Mouse (Mus musculus): ENCODE measurements around the gene Cracr2b. TPM values are rescaled to one million over a fixed set of nuclear protein-coding genes. Genes with fewer than 3 reads are reported as not detected.

Gene Cracr2b
- total RNA-seq, 1 experiment from 2014 or later: not detected

DNA sequence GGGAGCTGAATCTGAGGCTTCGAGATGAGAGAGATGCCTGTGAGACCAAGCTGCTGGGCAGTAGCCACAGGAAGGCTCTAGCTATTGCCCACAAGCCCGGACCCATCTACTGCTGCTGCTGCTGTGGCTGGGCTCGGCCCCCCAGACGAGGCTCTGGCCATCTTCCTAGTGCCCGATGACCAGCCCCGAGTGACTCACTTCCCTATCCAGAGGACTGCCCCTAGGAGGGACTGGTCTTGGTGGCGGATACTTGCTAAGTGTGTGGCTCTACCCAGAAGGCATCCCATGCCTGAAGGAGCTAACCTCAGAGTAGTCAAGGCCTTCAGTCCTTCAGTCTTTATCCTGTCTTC lies 5.1 kb downstream of the Cracr2b start:
- ATAC-seq (replicated peaks; ENCODE audit: insufficient number of reproducible peaks, low FRiP score, low TSS enrichment, poor library complexity, severe bottlenecking): no peak

GRCm38 (mm10) chr7:141466607-141467148 lies 5.8 kb downstream of the Cracr2b start:
- no peak for ATAC-seq (replicated peaks; ENCODE audit: insufficient number of reproducible peaks, low FRiP score, low TSS enrichment, poor library complexity, severe bottlenecking)

GRCm38 (mm10) chr7:141467230-141468030 lies 6.5 kb downstream of the Cracr2b start, which contains the start of gene Cd151:
Gene Cd151 (plus strand): TSS chr7:141467392.
- ATAC-seq (replicated peaks; ENCODE audit: insufficient number of reproducible peaks, low FRiP score, low TSS enrichment, poor library complexity, severe bottlenecking): peak; percentile 28

DNA sequence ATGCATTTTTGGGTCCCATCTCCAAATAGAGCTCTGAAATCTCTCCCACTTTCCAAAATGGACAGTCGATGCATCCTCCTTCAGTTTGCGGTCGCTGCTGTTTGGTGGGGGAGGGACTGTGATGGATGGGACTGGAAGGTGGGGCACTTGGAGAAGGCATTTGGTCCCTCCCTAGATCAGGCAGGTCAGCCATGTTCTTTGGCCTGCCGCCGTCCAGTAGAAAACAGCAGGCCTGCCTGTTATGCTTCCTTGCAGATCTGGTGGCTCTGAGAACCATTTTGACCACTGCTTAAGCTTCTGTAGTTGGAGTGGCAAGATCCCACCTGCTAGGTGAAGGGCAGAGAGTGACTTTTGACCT lies 7.2 kb downstream of the Cracr2b start:
- no peak for ATAC-seq (replicated peaks; ENCODE audit: insufficient number of reproducible peaks, low FRiP score, low TSS enrichment, poor library complexity, severe bottlenecking)

DNA sequence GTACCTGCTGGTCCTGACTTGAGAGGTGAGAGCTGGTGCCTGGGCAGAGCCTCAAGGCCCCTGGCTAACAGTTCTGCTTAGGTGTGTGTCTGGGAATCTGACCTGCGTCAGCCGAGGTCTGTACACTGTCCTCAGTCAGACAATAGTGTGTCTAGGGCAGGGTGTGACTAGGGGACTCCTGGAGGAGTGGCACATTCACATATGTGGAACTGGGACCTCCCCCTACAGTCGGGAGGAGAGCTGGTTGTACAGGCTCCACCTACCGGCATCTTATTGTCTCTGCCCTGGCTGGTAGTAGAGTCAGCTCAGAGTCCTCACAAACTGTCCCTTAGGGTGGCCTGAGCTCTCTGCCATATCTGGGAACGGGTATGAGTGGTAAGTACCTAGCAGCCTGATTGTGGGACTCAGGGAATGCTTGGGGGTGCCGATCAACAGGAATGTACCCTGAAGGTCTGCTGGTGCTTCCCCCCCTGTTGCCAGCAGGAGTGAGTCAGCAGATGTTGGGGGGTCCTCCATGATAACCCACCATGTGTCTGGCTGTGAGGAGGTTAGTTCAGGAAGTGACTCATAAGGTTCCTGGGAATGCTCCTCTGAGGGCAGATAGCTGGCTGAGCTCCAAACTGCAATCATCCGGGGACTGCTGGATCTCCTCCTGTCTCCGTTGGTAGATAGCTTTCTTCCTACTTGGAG lies 7.8 kb downstream of the Cracr2b start:
- ATAC-seq (replicated peaks; ENCODE audit: insufficient number of reproducible peaks, low FRiP score, low TSS enrichment, poor library complexity, severe bottlenecking): peak; percentile 21

- ATAC-seq (replicated peaks; ENCODE audit: insufficient number of reproducible peaks, low FRiP score, low TSS enrichment, poor library complexity, severe bottlenecking): no peak
Observed at GRCm38 (mm10) chr7:141469352-141469751, 8.5 kb downstream of the Cracr2b start.

GRCm38 (mm10) chr7:141469901-141470636 lies 9.2 kb downstream of the Cracr2b start:
- no peak for ATAC-seq (replicated peaks; ENCODE audit: insufficient number of reproducible peaks, low FRiP score, low TSS enrichment, poor library complexity, severe bottlenecking)

DNA sequence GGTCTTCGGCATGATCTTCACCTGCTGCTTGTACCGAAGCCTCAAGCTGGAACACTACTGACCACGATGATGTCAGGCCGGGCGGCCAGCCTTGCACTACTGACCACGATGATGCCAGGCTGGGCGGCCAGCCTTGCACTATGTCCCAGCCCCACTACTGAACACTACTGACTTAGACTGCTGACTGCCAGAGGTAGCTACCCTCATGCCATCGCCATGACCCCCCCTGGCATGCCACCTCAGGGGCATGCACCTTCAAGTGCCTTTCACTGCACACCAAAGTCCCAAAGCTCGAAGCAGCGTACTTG lies 9.7 kb downstream of the Cracr2b start:
- ATAC-seq (replicated peaks; ENCODE audit: insufficient number of reproducible peaks, low FRiP score, low TSS enrichment, poor library complexity, severe bottlenecking): no peak

- no peak for ATAC-seq (replicated peaks; ENCODE audit: insufficient number of reproducible peaks, low FRiP score, low TSS enrichment, poor library complexity, severe bottlenecking)
Observed at GRCm38 (mm10) chr7:141471236-141471635, 10.3 kb downstream of the Cracr2b start.

GRCm38 (mm10) chr7:141472226-141472625 lies 11.3 kb downstream of the Cracr2b start:
- ATAC-seq (replicated peaks; ENCODE audit: insufficient number of reproducible peaks, low FRiP score, low TSS enrichment, poor library complexity, severe bottlenecking): no peak

DNA sequence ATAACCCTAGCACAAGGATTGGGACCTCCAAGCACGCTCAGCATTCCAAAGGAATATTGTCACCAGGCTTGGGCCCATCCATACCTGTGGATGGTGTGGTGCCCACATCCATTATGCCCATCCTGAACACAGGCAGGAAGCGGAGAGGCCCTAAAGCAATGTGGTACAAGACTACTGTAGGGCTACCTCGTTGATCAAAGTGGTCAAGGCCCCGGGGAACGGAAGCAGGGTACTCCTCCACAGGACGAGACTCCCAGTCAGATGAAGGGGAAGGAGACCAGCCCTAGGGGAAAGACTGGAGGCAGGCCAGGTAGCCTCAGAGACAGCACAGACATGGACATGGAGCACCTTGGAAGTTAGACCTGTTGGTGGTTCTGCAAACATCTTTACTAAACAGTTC lies 11.9 kb downstream of the Cracr2b start:
- ATAC-seq (replicated peaks; ENCODE audit: insufficient number of reproducible peaks, low FRiP score, low TSS enrichment, poor library complexity, severe bottlenecking): no peak

DNA sequence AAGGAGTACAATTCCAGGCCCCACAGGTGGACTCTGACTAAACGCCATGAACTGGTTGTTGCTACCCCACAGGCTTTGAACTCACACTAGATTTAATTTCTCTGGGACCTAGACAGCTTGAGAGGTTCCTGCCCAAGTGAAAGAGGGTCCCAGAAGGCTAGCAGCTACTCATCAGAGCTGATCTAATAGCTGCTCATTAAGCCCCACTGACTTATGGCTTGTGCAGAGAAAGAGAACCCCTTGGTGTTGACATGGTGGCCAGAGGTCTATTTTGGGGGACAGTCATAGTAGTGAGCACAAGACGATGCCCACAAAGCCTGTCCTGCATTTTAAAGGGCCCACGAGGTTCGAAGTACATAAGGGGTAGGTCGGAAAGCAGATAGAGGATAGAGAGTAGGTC lies 13.3 kb downstream of the Cracr2b start:
- ATAC-seq (replicated peaks; ENCODE audit: insufficient number of reproducible peaks, low FRiP score, low TSS enrichment, poor library complexity, severe bottlenecking): no peak

GRCm38 (mm10) chr7:141475011-141475804 lies 14.3 kb downstream of the Cracr2b start, which contains the start of the genes Polr2l and Tspan4:
Gene Polr2l (minus strand): TSS chr7:141475132.
Gene Tspan4 (plus strand): TSS chr7:141475240.
- ATAC-seq (replicated peaks; ENCODE audit: insufficient number of reproducible peaks, low FRiP score, low TSS enrichment, poor library complexity, severe bottlenecking): peak; percentile 62; the same call in 1 of the 2 replicates

DNA sequence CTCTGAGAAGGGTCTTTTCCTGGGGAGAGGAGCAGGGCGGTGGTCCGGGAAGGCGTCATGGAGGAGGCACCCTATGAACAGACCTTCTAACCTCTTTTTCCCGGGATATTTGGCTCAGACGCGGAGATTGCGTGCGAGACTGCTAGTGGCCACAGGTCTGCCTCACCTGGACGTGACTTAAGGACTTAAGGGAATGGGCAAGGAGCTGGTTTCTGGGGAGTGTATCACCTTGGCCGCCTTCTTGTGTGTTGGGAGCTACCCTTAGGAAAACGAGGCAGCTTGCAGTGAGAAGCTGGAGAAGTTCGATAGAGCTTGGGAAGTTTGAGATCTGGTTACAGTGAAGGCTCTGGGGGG lies 14.9 kb downstream of the Cracr2b start:
- ATAC-seq (replicated peaks; ENCODE audit: insufficient number of reproducible peaks, low FRiP score, low TSS enrichment, poor library complexity, severe bottlenecking): no peak

- ATAC-seq (replicated peaks; ENCODE audit: insufficient number of reproducible peaks, low FRiP score, low TSS enrichment, poor library complexity, severe bottlenecking): no peak
Observed at GRCm38 (mm10) chr7:141476226-141476980, 15.5 kb downstream of the Cracr2b start.

GRCm38 (mm10) chr7:141476981-141477370 lies 16.1 kb downstream of the Cracr2b start:
- no peak for ATAC-seq (replicated peaks; ENCODE audit: insufficient number of reproducible peaks, low FRiP score, low TSS enrichment, poor library complexity, severe bottlenecking)

DNA sequence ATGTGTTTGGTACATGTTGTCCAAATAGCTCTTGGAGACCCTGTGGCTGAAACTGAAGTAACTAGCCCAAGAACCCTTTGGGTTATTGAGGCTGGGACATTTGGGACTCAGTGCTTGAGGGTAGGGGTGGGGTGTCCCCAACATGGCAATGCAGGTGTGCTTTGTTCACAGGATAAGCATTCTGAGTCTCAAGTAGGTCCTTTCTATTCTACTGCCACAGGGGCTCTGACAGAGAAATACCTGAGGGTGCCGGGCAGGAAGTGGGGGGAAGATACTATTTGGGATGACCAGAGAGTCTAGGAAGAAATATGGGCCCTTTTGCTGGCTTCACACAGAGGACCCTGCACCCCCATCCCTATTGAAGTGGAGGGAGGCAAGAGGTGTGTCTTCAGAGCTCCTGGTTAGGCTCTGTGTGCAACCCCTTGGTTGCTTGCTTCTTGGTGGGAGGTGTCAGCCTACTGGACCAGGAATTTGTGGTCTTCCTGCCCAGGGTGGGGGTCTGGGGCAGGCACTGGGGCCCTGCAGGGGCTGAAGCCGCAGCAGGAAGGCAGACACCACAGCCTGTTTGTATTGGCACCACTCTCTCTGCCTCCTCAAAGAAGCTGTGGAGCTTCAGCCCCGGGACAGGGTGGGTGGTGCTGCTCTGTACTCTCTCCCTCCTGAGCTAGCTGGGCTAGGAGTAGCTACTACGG lies 16.8 kb downstream of the Cracr2b start:
- no peak for ATAC-seq (replicated peaks; ENCODE audit: insufficient number of reproducible peaks, low FRiP score, low TSS enrichment, poor library complexity, severe bottlenecking)

All from monocyte, adult 5-6 weeks (primary cell).